Mouse (Mus musculus) lung, adult 2 months (tissue): Measurements from ENCODE around the gene Defb19. TPM values are rescaled to one million over a fixed set of nuclear protein-coding genes. Genes with fewer than 3 reads are reported as not detected.

Source experiments
- DNase-seq: peaks from one replicate; pipeline ENCODE4 v3.0.0; 2022
- H3K4me1 ChIP-seq: fragments of 200-500 bp; 2 replicates; pipeline ENCODE4 v1.6.1; 2011; ENCODE audit warnings: low read length; ENCODE audit not compliant: control insufficient read depth, insufficient read depth
- H3K4me3 ChIP-seq: fragments of 200-500 bp; replicated peaks from 2 replicates; pipeline ENCODE3; 2011; ENCODE audit warnings: low read depth, mild to moderate bottlenecking, control low read depth, low read length; ENCODE audit errors: extremely low read depth
- CTCF ChIP-seq: fragments of 200-500 bp; IDR thresholded peaks from 2 replicates; pipeline ENCODE4 v1.5.1; 2011; ENCODE audit warnings: mild to moderate bottlenecking, low read length, control low read depth; ENCODE audit not compliant: insufficient read depth
- POLR2A ChIP-seq: fragments of 200-500 bp; IDR thresholded peaks from 2 replicates; pipeline ENCODE4 v1.6.1; 2011; ENCODE audit warnings: low read depth, mild to moderate bottlenecking, control low read depth, low read length, borderline replicate concordance; ENCODE audit errors: extremely low read depth
- WGBS: fragments of 180-500 bp; shearing (Covaris S2); methylation state at CpG from one replicate; pipeline ENCODE4 v1.1.7; 2018; 5-methylcytosine and 5-hydroxymethylcytosine counted together
- polyA plus RNA-seq: library from polyadenylated mRNA; depleted of rRNA; stranded (reverse); fragments of >200 nt; gene quantifications from 2 replicates; pipeline ENCODE4 v1.2.3, GENCODE M21; 2012

Defb19 gene
- polyA plus RNA-seq, 1 experiment = not detected

GRCm38 (mm10) chr2:152617374-152617773 lies 37.3 kb upstream of the Defb19 start:
- H3K4me1 ChIP-seq = no peaks in the 10 kb centered on the region
- TF ChIP-seq CTCF (peak; percentile 32; the same call in 1 of the 2 replicates), POLR2A (no peak)
- no peak overlapping the region for H3K4me3 ChIP-seq
- WGBS = 62% methylated on average over 5 of the region's 5 CpGs
- DNase-seq = no peak

DNA sequence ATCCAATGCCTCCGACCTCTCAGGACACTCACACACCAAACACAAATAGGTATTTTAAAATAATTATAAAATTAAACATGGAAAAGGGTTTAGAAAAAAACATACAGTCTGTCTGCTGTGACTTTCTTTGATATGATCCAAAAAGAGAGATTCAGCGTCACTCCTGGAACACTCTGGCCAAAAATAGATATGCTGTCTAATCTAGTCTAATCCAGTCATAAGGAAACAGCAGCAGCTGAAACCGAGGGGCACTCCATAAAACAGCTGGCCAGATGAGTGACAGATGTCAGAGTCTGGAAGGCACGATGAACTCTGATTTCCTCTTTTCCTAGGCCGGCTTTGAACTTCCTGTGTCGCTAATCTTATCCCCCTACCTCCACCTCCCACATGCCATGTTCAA lies 36.4 kb upstream of the Defb19 start:
- DNase-seq = no peak
- 52% methylated on average over 6 of the region's 6 CpGs for WGBS
- Histone ChIP-seq H3K4me1 (no peaks in the 10 kb centered on the region), H3K4me3 (no peak overlapping the region)
- no peak for TF ChIP-seq POLR2A
- no peak for TF ChIP-seq CTCF

- peak; percentile 61 for TF ChIP-seq CTCF
- no peak for TF ChIP-seq POLR2A
- no peak for DNase-seq
- Histone ChIP-seq H3K4me3 (no peak overlapping the region), H3K4me1 (no peaks in the 10 kb centered on the region)
- WGBS = 14% methylated on average over 7 of the region's 7 CpGs
Measured at GRCm38 (mm10) chr2:152615563-152615962, 35.5 kb upstream of the Defb19 start.

GRCm38 (mm10) chr2:152612193-152612592 lies 32.1 kb upstream of the Defb19 start:
- H3K4me3 ChIP-seq = no peak overlapping the region
- DNase-seq = no peak
- 43% methylated on average over 7 of the region's 8 CpGs for WGBS
- no peak for TF ChIP-seq CTCF
- TF ChIP-seq POLR2A = no peak
- no peaks in the 10 kb centered on the region for H3K4me1 ChIP-seq

GRCm38 (mm10) chr2:152608719-152609118 lies 28.6 kb upstream of the Defb19 start:
- DNase-seq = no peak
- no peak for TF ChIP-seq POLR2A
- no peak for TF ChIP-seq CTCF
- no peak overlapping the region for H3K4me3 ChIP-seq
- H3K4me1 ChIP-seq = no peaks in the 10 kb centered on the region
- WGBS = 100% methylated on average over 1 of the region's 1 CpGs

- no peak for TF ChIP-seq CTCF
- no peak for TF ChIP-seq POLR2A
- Histone ChIP-seq H3K4me1 (no peaks in the 10 kb centered on the region), H3K4me3 (no peak overlapping the region)
- DNase-seq = no peak
- 41% methylated on average over 6 of the region's 6 CpGs for WGBS
Measured at GRCm38 (mm10) chr2:152607746-152608145, 27.6 kb upstream of the Defb19 start.

- Histone ChIP-seq H3K4me3 (no peak within 1 kb of the TSS), H3K4me1 (no peaks in the 10 kb centered on the region)
- 72% methylated on average over 15 of the region's 15 CpGs for WGBS
- TF ChIP-seq POLR2A = no peak
- DNase-seq = peak; percentile 14
Measured at GRCm38 (mm10) chr2:152604057-152604456, 23.9 kb upstream of the Defb19 start, which contains the start of gene Defb36. Gene Defb36 (plus strand): TSS chr2:152604327.

- DNase-seq = no peak
- WGBS = 64% methylated on average over 4 of the region's 4 CpGs
- H3K4me3 ChIP-seq = no peak overlapping the region
- TF ChIP-seq CTCF (peak; percentile 12; the same call in 1 of the 2 replicates), POLR2A (no peak)
- H3K4me1 ChIP-seq = no peaks in the 10 kb centered on the region
Measured at GRCm38 (mm10) chr2:152601275-152601960, 21.3 kb upstream of the Defb19 start.

- WGBS = 79% methylated on average over 6 of the region's 6 CpGs
- Histone ChIP-seq H3K4me3 (no peak overlapping the region), H3K4me1 (no peaks in the 10 kb centered on the region)
- TF ChIP-seq CTCF = no peak
- no peak for TF ChIP-seq POLR2A
- DNase-seq = no peak
Measured at GRCm38 (mm10) chr2:152600076-152600475, 20.0 kb upstream of the Defb19 start.

GRCm38 (mm10) chr2:152599299-152599698 lies 19.2 kb upstream of the Defb19 start, which contains the start of gene Defb45:
Gene Defb45 (minus strand): TSS chr2:152599399.
- 48% methylated on average over 7 of the region's 7 CpGs for WGBS
- TF ChIP-seq POLR2A = no peak
- no peak for TF ChIP-seq CTCF
- no peak for DNase-seq
- no peak within 1 kb of the TSS for H3K4me3 ChIP-seq
- H3K4me1 ChIP-seq = no peaks in the 10 kb centered on the region
